Mouse (Mus musculus) embryonic facial prominence, embryonic 11.5 days (tissue): ENCODE measurements around the gene Cyb5r3. TPM values are rescaled to one million over a fixed set of nuclear protein-coding genes. Genes with fewer than 3 reads are reported as not detected.

ENCODE experiments used
- polyA plus RNA-seq: library from polyadenylated mRNA; unstranded; fragments of >200 nt; fragmentation: Nextera tagmentation; extraction: Ambion mirVana; gene quantifications from 2 replicates; pipeline ENCODE4 v1.2.1, GENCODE M21; 2014

The Cyb5r3 gene
- polyA plus RNA-seq, 1 experiment from 2014 or later: 106 TPM

Other genes with a start within 250 kb of the Cyb5r3 start
- 13.6 and 15.1 TPM in 2 replicates for gene Tcf20, start 184.7 kb downstream of the Cyb5r3 start, polyA plus RNA-seq
- 2.1 and 2.4 TPM in 2 replicates for gene Nfam1, start 139.3 kb downstream of the Cyb5r3 start, polyA plus RNA-seq
- 43.5 and 48.0 TPM in 2 replicates for gene Serhl, start 83.1 kb downstream of the Cyb5r3 start, polyA plus RNA-seq
- 56.1 and 57.9 TPM in 2 replicates for gene Rrp7a, start 49.8 kb downstream of the Cyb5r3 start, polyA plus RNA-seq
- 161 and 174 TPM in 2 replicates for gene Poldip3, start 23.2 kb downstream of the Cyb5r3 start, polyA plus RNA-seq
- gene A4galt, start 79.2 kb upstream of the Cyb5r3 start, polyA plus RNA-seq: 0.28 and 1.1 TPM in 2 replicates
- gene Arfgap3, start 177.7 kb upstream of the Cyb5r3 start, polyA plus RNA-seq: 37.0 and 40.8 TPM in 2 replicates